Mouse (Mus musculus) brain, embryonic 18.5 days (tissue): ENCODE results near the gene Stmn3.

Source experiments
- DNase-seq: peaks from one replicate; pipeline ENCODE4 v3.0.0-alpha.2; 2012; ENCODE audit warnings: low read depth, low spot score

Stmn3 gene

DNA sequence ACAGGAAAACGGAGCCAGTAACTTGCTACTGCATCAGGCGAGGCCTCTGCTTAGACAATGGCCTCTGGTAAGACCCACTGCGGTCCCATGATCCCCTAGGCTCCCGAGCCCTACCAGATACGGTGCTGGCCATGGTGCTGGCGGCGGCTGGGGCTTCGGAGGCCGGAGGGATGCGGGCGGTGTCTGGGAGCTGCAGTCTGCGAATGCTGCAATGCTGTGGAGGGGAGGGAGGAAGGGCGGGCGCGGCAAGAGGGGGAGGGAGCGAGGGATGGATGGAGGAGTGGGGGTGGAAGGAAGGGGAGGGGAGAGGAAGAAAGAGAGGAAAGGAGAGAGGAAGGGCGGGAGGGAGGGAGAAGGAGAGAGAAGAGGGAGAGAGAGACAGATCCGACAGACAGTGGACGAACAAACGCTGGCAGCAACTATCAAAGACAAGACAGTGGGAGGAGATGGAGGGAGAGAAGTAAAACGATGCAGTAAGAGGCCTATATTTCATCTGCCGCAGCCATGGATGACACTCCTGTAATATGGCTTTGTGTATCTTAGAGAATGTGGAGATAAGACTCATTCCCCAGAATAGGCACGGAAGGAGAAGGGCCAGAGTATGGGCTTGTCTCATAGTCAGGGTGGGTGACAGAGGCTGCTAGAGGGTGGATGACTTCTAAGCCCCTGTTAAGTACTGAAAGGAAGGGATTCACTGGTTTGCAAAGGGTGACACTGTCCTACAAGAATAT, at the start of gene Stmn3:
Stmn3 (minus strand) TSS at position 421 of the 731 bp plus-strand sequence.
- peak; percentile 80 for DNase-seq

- no peak for DNase-seq
These were observed 49.6 kb upstream of the Stmn3 start for GRCm38 (mm10) chr2:181363946-181364345.

GRCm38 (mm10) chr2:181356780-181357179, 42.5 kb upstream of the Stmn3 start:
- DNase-seq, result no peak

DNA sequence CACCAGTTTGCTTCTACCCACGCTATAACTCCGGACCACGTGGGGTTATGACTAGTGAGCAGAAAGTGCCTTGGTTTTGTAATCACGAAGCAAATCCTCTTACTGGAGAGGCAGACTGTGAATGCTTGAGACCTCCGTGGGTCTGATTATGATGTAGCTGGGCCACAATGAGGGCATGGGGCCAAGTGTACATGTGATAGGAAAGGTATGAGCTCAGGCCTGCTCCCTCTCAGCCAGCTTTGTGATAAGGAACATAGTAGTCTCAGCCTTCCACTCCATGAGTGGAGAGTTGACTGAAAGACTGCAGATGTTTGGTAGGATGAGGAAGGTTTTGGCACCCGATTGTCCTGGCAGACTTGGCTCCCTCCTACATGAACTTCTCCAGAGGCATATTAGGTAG, 28.5 kb upstream of the Stmn3 start:
- DNase-seq, result no peak

GRCm38 (mm10) chr2:181340426-181340825, 26.1 kb upstream of the Stmn3 start:
- DNase-seq, result no peak

- DNase-seq, result peak; percentile 24
These were observed 19.7 kb upstream of the Stmn3 start for GRCm38 (mm10) chr2:181334023-181334422.

DNA sequence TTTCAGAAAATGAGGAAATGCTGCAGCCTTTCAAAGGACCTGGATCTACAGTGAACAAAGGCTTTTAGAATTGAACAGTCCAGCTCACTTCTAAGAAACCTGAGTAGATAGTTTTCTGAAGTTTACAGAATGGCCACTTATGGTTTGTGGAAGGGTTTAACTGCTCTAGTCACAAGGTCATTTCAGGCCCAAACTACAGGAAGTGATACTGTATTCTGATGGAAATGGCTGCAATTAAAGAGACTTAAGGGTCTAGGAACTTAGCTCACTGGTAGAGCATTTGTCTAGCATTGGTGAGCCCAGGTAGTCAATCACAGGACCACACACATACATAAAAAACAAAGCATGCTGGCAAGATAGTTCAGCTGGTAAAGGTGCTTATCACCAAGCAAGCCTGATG, 18.2 kb upstream of the Stmn3 start:
- no peak for DNase-seq

GRCm38 (mm10) chr2:181326098-181326497, 11.8 kb upstream of the Stmn3 start:
- no peak for DNase-seq

DNA sequence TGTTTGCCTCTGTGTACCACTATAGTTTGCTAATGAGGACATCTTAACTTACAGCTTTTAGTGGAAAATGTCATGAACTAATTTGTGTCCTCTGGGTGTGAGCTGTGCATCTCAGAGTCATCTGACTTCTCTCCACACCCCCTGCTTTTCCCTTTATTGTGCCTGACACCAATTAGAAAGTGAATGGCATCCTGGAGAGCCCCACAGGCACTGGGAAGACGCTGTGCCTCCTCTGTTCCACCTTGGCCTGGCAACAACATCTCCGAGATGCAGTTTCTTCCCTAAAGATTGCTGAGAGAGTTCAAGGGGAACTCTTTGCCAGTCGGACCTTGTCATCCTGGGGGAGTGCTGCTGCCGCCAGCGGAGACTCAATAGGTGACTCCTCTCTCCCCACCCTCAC, 7.8 kb upstream of the Stmn3 start:
- no peak for DNase-seq

DNA sequence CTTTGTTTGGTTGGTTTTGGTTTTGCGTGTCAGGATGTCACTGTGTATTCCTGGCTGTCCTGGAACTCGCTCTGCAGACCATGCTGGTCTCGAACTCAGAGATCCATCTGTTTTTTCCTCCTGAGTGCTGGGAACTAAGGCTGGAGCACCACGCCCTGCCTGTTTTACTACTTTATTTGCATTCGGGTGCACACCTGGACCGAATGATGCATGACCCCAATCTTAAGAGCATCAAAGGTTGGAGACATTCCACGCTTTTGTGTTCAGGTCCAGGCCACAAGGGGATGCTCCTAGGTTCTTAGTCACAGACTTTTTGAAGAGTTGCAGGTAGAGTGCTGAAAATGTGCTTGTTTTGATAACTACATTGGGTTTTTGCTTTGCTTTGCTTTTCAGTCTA, 5.8 kb upstream of the Stmn3 start:
- no peak for DNase-seq

GRCm38 (mm10) chr2:181319248-181320102, 5.2 kb upstream of the Stmn3 start, which contains the start of gene Rtel1:
Gene Rtel1 (plus strand): TSS chr2:181319739.
- DNase-seq, result peak; percentile 72

DNA sequence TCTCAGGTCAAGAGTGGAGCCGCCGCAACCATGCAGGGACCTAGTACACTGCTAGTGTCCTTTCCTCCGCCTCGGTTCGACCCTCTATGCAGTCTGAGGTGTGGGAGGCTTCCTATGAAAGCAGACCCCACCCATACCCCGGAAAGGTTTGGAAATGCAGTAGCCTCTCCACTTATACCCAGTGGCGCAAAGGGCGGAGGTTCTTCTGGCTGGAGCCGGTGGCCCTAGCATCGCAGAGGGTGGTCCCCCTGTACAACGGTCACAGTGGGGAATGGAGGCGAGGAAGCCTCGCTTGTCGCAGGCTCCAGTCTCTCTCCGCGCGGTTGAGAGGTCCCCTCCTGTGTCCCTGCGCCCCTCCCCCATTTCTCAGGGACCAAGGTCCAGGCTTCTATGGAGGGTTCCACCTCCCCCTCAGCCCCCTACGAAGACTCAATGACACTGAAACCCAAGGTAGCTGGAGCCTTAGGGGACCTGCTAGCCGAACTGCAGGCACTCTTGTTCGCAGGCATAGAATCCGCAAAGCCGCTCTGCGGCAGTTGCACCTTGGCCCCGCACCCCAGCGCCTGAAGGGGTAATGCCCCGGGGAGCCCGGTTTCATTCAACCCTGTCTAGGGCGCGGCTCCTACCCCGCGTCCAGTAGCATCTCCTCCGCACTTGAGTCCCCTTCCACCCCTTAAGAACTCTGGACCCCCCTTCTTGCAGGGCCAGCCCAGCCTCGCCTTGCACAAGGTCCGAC, 788 bp downstream of the Stmn3 start:
- peak; percentile 20 for DNase-seq

GRCm38 (mm10) chr2:181313006-181313343, 1.3 kb downstream of the Stmn3 start:
- DNase-seq, result no peak

- DNase-seq, result no peak
These were observed 1.9 kb downstream of the Stmn3 start for GRCm38 (mm10) chr2:181312435-181312834.

- no peak for DNase-seq
These were observed 7.0 kb downstream of the Stmn3 start for GRCm38 (mm10) chr2:181307144-181307804.

DNA sequence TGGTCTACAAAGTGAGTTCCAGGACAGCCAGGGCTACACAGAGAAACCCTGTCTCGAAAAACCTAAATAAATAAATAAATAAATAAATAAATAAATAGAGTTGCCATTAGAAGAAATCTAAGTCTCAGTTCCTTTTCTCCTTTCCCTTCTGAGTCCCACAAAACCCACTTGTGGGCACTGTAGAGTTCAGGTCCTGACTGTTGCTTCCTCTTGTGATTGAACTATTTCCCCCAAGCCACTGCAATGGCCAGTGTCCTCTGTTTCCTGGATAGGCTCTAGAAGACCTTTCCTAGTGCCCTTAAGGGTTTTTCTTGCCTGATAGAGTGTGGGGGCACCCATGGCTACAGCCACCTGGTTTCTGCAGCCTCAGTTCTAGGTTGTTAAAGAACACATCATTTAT, 9.4 kb downstream of the Stmn3 start:
- DNase-seq, result no peak

DNA sequence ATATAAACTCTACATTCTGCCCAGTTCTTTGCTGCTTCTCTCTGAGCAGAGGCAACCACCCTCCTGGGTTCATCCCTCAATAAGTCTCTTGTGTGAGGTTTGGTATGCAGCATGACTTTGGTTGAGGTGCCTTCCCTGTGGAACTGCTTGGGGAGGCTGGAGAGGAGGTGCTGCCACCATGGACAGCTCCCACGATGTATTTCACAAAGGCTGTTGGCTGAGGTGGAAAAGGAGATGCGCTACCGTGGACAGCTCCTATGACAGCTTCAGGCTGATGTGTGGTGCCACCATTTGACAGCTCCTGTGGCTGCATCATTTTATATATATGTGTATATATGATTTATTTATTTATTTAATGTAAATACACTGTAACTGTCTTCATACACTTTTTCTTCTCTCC, 12.3 kb downstream of the Stmn3 start:
- no peak for DNase-seq

DNA sequence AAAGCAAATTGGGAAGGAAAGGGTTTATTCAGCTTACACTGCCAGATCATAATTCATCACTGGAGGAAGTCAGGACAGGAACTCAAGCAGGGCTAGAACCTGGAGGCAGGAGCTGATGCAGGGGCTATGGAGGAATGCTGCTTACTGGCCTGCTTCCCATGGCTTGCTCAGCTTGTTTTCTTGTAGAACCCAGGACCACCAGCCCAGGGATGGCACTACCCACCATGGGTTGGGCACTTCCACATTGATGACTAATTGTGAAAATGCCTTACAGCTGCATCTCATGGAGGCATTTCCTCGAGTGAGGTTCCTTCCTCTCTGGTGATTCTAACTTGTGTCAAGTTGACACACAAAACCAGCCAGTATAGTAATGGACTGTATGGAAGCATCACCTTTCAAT, 23.4 kb downstream of the Stmn3 start:
- DNase-seq, result no peak

DNA sequence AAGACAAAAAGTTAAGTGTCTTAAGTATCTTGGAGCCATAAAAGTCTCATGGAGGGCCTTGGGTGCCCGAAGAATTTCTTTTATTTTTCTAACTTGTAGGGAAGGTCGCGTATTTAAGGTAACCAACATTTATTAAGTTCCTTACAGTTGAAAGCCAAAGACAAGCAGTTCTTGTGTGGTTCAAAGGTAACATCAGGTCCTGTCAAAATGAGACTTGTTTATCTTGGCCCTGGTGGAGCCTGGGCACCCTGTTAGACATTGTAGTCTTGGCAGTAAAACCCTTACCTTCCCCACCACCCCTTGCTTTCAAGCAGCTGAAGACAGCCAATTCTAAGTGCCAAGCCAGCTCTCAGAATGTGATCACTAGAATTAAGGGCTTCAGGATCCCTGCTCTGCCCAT, 25.6 kb downstream of the Stmn3 start:
- DNase-seq, result no peak

DNA sequence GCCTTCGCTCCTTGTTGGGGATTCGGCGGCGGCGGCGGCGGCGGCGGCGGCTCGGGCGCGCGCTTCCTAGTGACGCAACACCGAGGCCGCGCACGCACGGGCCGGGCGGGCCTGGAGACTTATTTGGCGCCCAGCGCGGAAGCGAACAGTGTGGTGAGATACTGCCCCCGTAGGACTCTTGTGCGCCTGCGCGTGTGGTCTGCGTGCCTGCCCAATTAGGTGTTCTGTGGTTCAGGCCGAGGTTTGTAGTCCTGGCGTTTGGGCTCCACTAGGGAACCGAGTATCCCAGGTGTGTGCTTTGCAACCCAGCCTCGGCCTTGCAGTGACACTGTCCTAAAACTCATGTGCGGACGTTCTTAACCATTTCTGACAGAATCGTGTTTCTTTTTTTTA, 26.3 kb downstream of the Stmn3 start, which contains the start of gene Gmeb2:
Gmeb2 (minus strand) TSS at position 78 of the 393 bp plus-strand sequence.
- DNase-seq, result peak; percentile 89

DNA sequence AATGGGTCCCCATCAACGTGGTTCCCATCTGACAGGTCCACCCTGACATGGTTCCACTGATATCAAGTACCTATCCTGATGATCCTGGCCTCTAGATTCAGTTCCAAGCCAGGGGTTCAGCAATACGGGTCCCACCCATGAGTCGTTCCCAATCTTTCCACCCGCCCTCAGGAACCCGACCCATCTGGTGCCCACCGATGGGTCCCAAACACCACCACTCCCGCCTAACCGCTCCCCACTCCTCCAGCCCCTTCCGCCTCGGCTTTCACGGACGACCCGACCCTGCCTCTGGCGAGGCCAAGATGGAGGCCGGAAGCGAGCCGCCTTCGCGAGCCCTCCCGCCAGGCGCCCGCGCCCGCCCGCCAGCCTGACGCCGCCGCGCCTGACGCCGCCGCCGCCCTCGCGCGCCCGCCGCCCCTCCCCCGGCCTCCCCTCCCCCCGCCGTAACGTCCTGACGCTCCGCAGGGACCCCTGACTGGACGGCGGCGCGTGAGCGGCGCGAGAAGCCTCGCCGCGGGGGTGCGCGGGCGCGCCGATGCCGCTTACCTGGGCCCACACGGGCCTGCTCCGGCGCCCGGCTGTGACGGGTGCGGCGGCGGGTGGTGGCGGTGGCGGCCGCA, 26.9 kb downstream of the Stmn3 start:
- peak; percentile 34 for DNase-seq
